Mouse (Mus musculus) telencephalon, adult 2 months (tissue): ENCODE measurements around the gene Phb2.

Experiments
- DNase-seq: peaks from one replicate; pipeline ENCODE4 v3.0.0-alpha.2; 2011; ENCODE audit warnings: low read depth, low spot score

Gene Phb2

DNA sequence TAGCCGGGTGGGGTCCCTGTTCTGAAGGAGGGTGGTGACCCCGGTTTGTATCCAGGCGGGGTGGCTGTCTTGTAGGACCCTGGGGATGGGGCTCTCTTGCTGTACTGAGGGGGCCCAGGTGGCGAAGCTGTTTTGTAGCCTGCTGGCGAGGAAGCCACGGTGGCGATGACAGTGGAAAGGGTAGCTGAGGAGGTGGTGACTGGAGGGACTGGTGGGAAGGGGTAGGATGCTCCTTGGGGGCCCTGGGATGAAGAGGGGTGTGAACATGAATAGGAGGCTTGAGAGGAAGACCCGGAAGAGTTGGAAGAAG lies 34.1 kb downstream of the Phb2 start:
- DNase-seq = no peak

DNA sequence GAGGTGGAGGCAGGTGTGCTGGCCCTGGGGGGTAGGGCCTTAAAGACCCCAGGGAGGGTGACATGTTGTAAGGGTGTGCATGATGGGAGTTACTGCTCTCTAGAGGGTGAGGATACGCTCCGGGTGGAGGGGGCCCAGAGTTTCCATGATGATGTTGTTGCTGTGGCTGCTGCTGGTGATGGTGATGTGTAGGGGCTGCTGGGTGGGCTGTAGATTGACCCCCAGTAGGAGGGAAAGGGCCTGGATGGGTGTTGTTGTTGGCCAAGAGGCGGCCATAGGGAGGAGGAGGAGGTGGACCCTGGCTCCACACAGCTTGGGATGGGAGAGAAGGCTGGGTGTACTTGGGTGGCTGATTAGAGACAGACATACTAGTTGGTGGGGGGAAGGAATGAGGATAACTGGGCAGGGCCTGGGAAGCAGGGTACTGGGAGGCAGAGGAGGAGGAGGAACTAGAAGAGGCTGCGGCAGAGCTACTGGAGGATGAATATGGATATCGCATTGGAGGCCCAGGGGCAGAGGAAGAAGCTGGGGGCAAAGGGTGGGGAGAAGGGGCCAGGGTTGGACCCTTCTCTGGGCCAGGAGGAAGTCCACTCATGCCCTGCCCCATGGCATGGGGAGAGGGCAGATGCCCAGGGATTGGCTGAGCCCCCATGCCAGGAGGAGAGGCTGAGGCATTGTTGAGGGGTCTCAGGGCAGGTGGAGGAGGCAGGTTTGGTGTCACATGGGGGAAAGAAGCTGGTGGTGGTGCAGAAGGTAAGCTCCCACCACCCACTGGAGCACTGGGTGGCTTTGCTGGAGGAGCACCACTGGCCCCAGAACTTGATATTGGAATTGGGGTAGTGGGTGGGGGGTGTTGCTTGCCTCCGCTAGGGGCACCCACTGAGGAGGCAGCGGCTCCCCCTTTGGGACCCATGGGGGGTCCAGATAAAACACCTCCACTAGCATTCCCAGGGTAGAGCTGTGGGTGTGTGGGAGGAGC lies 34.8 kb downstream of the Phb2 start:
- no peak for DNase-seq

DNA sequence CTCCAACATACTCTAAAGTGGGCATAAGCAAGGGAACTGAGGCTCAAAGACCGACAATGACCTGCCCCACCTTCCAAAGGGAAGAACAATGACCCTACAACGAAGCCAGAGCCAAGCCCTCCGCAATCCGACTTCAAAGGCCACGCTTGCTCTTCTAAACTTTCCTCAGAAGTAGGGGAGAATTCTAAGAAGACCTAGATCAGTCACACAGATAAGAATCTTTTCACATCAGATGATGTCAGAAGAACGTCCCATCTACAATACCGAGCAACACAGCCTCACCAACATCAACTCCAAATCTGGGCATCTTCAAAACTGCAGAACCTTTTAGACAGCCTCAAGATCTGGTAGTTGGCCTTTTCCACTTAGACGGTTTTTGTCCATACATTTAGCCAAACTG lies 38.3 kb downstream of the Phb2 start:
- no peak for DNase-seq

DNA sequence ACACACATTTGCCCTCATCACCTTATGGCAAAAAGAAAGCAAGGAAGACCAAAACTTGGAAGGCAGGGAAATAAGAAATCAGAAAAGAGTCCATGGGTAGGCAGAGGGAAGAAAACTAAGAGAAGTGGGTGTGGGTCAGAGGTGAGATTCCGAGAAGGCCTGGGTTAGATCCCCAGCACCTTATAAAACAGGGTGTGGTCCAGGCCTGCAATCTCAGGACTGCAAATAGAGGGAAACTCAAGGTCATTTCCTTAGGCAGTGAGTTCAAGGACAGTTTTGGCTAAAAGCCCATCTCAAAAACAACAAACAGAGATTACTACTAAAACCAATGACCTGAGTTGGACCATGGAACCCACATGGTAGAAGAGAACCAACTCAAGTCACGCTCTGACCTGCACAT lies 41.7 kb downstream of the Phb2 start:
- no peak for DNase-seq

- no peak for DNase-seq
These were observed 43.2 kb downstream of the Phb2 start for GRCm38 (mm10) chr6:124755306-124755705.

GRCm38 (mm10) chr6:124755831-124756595 lies 43.9 kb downstream of the Phb2 start, which contains the start of the genes Gm45234 and Atn1:
TSS of gene Gm45234 (minus strand) at chr6:124756021.
TSS of gene Atn1 (minus strand) at chr6:124756524.
- DNase-seq = no peak

GRCm38 (mm10) chr6:124756652-124757350 lies 44.7 kb downstream of the Phb2 start:
- DNase-seq = no peak

DNA sequence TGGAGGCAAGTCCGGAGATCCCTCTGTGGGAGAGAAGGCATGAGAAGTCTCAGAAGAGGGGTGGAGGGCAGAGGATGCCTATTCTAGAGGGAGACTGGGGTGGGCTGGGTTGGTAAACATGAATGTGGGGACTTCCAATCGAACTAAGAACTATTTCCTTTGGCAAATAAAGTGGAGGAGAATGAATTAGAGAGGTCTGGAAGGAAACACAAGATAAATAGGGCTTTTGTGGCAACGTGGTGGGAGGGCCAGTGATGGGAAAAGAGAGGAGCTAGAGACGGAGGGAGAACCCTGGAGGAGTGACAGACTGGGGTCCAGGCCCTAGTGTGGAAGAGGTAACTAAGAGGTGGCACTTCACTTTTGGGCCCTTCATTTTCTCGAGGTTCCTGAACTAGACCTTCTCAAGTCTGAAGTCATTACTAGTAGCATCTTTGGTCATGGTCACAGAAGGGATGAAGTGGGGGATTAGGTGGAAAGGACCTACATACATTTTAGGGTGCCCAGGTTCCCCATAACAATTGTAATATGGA lies 45.3 kb downstream of the Phb2 start:
- DNase-seq = no peak

DNA sequence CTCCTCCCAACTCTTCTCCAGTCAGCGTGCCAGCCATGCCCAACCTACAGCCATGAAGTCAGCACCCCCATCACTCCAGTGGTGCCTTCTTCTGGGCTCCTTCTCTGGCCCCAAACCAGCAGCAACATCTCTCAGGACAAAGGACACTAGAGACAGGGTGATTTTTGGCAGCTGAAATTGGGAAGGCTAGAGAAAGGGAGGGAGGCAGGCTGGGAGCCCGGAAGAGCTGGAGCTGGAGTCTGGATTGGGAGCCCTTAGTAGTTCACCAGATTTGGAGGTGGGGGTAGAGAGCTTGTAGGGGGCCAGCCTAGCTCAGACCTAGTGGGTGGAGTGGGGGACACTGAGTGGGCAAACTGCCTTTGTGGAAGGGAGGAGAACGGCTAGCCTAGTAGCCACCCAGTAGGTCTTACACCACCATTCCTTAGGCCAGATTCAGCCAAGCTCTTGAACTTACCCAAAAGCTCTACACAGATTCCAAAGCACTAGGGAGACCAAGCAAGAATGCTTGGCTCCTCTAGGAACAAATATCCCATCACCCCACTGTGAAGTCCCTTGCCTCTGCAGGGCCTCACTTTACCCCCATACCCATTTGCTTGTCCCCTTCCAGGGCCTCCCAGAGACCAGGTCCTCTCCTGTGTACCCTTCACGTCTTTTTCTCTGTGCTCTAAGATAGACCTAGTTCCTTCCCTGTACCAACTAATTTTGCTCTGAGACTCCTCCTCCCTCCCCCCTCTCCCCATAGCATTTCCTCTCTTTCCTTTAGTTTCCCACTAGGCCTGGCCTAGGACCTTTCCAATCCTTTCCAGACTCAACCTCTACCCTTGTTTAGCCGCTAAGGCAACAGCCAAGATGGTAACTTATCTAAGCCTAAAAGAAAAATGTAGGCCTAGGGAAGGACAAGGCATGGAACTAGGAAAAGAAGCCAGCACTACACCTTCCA lies 46.0 kb downstream of the Phb2 start:
- no peak for DNase-seq

GRCm38 (mm10) chr6:124758849-124759232 lies 46.7 kb downstream of the Phb2 start:
- DNase-seq = no peak

DNA sequence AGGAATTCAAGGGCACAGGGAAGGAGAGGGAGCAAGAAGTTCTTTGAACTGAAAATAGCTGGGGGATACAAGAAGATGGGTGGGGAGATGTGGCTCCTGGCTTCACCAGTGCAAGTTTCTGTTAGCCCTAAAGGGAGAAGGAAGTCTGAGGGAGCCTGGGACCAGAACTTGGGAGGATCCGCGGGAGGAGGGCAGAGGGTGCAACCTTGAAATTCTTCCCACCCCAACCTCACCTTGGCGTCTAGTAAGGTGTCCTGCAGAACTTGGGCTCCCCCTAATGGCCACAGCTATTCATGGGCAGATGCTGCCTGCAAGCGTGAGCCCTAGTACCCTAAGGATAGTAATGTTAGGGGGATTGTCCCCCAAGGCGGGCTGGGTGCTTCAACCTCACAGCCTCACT lies 47.1 kb downstream of the Phb2 start:
- DNase-seq = no peak

GRCm38 (mm10) chr6:124765951-124766350 lies 53.8 kb downstream of the Phb2 start:
- DNase-seq = no peak
